Mouse (Mus musculus): Measurements from ENCODE around the gene Icos.

The Icos gene

DNA sequence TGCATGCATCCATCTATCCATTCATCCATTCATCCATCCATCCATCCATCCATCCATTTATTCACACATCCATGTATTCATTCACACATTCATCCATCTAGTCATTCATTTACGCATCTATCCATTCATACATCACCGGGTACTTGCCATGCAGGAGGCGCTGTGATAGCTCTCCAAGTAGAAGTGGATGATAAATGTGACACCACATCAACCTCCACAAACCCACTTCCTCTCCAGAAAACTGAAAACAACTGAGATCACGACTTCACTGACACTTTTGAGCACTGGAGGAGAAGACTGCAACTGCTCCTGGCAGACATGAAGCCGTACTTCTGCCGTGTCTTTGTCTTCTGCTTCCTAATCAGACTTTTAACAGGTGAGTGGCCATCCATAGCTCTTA lies at the start of gene Icos:
Gene Icos (plus strand): TSS at position 287 of the 400 bp plus-strand sequence.
- no peak for DNase-seq

DNA sequence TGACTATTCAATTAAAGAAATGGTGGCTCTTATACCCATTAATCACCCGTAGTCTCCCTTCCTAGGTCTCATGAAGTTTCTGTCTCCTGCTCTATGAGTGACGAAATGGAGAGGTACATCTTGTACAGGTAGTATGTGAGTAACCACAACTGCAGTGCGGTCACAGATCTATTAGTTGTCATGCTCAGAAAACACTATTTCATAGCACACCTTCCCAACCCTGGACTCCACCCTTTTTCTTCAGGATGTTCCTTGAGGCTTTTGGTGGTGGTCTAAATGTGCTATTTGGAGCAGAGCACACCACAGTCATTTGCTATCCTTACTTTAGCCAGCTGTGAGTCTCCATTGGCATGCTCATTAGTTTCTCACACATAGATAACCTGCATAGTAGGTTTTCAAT lies 48.7 kb upstream of the Icos start:
- DNase-seq: no peak

DNA sequence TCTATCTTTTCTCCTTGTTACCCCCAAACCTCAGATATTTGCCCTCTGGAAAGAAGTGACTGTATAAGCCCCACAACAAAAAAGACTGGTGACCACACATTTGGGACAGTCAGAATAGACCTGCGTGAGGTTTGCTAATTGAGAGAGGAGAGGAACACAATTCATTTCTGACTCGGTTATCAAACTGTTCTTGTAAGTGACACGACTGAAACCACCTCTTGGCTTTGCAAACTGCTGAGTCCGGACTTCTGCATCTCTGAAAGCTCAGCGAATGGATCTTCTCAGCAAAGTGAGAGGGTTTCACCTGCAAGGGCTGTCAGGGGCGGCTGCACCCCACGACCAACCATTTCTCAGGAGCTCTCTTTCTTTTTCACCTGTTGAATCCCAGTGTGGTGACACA lies 47.3 kb upstream of the Icos start:
- DNase-seq: no peak

DNA sequence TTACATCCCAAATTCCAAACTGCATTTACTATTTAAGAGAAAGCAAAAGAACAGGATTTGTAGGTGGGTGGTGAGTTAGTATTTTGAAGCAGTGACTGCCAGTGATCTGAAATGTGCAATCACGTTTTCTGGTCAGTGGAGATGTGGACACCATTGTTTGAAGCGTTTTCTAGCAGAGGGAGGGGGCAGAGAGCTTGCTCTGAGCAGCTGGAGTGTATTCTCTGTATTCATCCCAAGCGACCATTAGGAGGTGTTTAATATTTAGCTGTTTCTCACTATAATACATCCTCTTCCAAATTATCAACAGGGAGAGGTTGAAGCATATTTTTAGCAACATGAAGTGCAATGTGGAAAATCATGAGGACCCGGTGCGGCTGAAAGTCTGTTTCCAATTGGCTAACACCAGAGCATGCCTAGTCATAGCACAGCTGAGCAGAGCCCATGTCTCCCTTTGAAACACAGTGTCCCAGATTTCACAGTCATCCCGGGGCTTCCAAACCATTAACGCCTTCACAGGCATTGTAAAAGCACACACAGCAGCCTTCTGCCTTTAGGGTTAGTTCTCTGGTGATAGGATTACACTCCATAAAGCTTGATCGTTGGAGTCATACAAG lies 41.7 kb upstream of the Icos start:
- no peak for DNase-seq

DNA sequence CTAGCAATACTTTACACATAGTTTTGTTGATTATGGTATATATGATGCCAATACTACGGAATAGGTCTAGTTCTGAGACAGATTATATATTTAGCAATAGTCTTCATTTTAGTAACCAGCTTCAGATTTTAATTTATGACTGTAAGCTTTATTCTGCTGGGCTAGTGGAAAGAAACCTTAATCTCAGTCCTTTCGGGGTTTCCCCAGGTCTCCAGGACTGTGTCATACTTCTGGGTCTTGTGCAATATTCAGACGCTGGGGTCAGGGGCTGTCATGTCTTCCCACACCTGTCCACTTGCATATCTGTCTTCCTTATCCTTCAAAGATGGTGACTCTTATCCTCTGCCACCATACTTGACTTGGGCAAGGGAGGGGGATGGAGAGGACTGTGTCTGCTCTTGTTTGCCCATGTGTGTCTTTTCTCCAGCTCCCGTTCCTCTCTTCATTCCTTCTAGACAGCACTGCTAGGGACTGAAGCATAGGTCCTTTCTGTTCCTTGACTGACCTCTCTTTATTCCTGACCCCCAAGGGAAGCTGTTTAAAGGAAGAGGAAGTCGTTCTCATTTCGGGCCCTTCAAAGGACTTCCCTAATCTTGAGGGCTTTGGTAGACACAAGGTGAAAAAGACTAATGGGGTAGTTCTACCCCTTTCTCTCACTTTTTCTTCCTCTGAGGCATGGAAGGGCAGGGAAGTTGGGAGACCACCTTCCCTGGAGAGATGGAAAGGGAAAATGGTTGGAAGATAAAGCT lies 40.6 kb upstream of the Icos start:
- no peak for DNase-seq

DNA sequence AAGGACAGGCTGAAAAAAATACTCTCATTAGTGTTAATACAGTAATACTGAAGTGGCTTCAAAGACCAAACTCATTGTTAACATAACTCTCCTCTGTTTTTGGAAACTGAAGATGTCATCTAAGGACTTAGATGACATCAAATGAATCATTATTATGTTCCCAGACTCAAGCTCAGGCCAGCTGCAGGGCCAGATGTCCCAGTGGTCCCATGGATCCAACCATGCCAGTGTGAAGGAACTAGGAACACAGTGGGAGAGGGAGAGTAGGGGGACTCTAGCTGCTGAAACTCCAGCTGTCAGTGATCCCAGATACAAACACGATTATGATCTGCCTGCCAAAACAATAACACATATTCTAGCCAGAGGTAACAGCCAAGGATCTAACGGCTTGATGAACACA lies 39.5 kb upstream of the Icos start:
- no peak for DNase-seq

DNA sequence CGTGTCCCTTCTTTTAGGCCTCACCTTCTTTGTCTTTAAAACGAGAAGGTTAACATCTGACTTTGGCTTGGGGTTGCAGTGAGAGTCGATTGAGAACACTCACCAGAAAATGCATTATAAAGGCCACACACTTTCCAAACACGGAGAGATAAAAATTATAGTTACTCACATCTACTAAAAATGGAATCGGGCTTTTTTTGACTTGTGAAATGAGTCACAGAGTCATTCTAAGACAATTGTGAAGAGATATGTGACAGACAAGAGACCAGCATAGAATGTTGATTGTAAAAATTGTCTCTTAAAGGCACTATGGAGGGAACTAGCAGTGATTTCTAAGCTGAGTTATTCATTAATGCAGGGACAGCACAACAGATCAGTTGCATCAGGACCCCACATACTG lies 38.8 kb upstream of the Icos start:
- no peak for DNase-seq

DNA sequence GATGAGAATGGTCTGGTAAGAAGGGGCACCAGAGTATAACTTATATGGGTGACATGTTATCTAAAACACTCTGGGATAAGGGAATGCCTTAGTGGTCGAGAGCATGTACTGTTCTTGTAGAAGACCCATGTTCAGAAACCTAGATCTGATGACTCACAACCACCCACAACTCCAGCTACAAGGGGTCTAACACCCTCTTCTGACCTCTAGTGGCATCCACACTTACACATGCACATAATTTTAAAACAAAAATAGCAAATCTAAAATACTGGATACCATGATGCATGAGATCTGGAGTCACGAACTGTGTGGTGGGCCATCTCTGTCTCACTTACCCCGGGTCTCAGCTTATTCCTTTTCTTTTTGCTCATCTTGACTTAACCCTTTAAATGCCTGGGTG lies 37.7 kb upstream of the Icos start:
- DNase-seq: no peak

DNA sequence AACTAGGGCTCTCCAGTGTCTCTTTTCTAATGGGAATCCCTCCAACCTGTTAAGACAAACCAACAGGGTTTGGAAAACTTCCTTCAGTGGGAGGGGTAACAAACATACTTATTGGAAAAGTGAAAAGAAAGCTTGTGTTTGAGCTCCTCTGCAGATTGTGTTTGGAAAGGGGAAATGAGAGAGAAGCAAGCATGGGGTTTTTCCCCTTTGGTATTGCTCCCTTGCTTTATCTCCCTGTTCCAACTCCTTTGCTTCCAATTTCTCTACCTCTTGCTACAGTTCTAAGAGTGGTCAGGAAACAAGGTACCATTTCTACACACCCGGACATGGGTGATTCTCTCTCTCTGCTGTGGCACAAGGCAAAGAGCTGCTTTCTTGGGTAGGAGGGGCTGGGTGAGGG lies 37.1 kb upstream of the Icos start:
- DNase-seq: no peak

DNA sequence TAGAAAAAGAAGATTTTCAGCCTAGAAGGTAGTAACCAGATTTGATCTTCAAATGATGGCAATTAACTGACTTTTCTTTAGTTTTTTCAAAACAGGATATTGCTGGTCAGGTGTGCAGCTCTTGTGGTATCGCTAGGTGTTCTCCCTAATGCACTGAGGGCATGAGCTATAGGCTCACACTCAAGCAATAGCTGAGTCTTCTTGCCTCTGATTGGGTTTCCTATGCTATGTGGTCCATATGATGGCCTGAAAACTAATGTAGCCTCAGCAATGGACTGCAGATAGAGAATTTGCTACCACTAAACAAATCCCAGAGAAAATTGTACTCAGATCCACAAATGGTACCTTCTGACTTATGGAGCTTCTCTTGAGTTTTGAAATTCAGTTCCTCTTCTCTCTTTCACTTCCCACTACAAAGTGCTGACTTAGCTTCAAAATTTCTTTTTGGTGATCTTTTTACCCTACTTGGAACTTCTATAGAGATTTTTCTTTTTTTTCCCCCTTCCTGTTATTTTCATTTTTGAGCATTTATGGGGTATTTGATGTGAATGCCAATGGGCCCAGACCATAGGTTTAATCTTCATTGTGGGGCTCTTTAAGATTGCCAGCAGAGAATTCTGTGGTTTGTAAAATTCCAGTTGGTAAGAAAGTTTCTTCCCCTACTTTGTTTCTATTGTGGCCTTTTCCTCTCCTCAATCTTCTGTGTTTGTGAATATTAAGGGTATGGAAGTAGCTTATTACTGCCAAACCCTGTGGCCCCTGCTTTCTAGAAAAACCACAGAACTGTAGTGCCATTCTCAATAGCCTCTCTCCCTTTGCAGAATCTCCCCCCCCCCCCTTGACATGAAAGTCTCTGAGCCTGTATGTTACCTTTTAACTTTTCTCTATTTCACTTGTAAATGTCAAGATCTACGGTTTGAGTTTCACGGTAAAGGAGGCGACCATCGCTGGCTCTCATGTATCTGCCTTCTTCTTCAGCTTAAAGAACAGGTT lies 36.4 kb upstream of the Icos start:
- no peak for DNase-seq

DNA sequence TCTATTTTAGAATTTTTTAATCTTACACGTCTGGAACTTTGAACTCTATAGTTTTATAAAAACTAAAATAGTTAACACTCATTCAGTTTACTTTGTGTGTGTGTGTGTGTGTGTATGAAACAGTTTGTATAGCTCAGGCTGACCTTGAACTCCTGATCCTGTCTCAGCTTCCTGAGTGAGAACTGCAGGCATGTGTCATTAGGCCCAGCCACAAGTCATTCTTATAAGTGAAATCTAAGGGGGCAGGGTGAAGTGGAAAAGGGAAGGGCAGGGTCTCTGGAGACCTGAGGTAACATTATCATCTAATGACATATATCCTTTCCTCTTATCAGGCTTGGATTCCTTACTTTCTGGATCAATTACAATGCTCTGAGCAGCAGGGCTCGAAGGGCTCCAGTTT lies 34.8 kb upstream of the Icos start:
- DNase-seq: no peak

DNA sequence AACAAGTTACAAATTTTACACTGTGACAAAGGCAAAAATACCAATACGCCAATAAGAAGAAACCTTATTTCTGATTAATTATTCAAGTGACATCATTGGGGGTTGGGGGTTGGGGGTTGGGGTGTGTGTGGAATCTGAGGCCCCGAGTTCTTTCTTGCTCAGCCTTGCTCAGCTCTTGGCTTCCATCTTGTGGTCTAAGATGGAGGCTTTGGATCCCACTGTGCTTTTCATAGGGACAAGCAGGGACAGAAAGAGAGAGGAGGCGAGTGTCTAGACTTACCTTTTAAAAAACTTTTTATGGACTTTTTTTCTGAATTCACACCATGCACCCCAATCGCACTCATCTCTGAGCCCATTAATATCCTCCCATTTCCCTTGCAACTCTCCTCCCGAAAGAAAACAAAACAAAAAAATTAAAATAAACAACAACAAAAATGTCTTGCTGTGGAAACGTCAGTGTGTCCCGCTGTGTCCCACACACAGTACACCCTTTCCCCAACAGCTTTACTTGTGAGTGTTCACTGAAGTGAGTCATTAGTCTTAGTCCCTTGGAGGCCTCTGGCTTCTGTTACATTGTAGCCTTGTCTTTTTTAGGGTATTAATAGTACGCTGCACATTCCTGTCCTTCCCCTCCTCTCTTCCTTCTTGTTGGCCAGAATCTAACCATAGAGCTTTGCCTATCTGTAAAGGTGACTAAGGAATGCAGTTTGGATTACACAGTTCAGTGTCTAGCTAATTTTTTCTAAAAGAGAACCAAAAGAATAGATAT lies 31.9 kb upstream of the Icos start:
- DNase-seq: no peak

DNA sequence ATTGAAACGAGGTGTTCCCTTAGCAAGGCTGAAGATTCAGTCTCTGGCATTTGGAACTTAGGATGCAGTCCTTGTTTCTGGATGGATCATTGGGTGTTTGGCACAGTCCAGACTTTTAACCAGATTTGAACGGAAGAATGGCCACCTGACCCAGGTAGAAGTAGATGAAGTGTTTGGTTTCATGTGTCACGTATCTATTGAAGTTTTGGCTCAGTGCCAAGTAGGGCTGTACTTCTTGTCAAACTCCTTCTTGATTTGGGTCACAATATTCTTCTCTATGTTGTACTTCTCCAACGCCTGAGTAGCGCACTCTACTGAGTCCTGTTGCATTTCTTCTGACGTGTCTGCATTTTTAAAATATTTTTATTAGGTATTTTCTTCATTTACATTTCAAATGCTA lies 29.6 kb upstream of the Icos start:
- no peak for DNase-seq

DNA sequence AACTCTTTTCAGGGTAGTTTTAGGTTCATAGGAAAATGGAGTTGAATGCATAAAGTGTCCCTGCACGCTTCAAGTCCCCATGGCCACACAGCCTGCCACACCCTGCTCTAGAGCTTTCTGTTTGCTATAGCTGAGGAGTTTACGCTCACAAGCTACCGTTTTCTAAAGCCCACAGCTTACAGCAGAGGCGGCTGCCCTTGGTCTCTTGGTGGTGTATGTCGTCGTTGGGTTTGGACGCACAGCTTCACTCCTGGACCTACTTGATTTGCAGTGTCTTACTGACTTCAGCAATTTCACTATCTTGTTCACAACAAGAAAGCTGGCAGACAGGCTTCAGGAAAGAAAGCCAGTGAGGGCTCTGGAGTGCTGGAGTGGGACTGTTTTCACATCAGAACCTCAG lies 24.8 kb upstream of the Icos start:
- no peak for DNase-seq

DNA sequence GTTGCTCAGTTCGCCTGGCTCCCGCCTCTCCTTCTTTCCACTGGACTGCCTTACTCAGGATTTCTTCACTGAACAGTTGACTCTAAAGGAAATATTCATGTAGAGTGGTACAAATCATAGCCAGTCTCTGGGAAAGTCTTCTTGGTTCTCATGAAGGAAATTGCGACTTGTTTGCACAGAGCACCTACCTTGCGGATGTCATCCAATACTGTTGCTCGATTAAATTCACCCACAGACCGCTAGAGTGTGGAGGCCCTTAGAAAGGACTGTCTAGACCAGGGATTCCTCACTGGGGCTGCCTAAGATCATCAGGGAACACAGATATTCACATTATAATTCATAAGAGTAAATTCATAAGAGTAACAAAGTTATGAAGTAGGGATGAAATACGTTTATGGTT lies 24.0 kb upstream of the Icos start:
- no peak for DNase-seq

DNA sequence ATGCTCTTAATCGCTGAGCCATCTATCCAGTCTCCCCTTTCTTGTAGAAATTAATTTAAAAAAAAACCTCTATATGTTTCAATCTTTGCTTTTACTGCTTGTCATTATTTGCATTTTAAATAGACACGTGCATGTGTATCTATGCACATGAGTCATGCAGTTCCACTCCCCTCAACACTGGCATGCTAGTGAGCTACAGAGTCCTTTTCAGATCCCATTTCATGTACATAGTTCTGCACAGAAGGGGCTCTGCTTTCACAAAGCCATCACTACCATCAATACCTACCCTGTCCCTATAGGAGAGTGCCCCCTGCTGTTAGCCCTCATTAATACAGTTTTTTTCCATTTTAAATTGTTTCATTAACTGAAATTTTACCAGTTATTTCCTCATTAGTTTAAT lies 23.0 kb upstream of the Icos start:
- DNase-seq: no peak

DNA sequence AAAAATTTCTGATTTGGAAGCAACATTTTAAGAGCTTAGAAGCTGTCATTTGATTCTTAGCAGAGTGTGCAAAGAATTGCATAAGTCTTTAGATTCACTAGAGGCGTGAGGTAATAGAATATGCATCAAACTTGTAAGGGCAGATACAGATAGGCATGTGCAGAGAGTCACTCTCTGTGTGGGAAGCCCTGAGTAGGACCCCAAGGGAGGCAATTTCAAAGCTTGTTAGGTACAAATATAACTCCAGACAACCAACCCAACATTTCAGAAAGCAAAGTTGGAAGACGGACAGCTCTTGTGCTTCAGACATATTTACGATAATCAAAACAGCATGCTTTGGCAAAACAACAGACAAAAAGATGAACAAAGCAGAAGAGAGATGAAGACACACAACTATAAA lies 22.5 kb upstream of the Icos start:
- no peak for DNase-seq

DNA sequence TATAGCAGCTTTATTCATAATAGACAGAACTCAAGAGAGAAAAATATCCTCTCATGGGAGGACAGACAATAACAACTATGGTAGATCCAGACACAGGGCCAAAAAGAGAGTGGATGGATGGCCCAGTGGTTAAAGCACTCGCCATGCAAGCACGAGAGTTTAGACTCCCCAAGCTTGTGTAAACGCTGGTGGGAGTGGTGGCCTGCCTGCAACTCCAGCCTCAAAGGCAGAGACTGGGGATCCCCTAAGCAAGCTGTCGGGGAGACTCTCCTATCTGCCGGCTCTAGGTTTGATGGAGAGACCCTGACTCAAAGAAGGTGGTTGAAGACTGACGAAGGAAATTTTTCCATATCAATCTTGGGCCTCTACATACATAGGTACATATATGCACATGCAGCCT lies 21.5 kb upstream of the Icos start:
- no peak for DNase-seq

DNA sequence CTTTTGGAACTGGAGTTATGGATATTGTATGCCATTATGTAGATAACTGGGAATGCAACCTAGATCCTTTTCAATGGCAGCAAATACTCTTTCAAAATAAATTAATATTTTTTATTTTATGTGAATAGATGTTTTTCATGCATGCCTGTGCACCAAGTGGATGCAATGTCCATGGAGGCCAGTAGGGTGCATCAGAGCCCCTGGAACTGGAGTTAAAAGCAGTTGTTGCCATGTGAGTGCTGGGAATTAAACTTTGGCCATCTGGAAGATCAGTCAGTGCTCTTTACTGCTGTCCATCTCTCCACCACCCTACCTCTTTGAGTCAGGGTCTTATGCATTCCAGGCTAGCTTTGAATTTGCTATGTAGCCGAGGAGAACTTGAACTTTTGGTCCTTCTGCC lies 19.4 kb upstream of the Icos start:
- no peak for DNase-seq

DNA sequence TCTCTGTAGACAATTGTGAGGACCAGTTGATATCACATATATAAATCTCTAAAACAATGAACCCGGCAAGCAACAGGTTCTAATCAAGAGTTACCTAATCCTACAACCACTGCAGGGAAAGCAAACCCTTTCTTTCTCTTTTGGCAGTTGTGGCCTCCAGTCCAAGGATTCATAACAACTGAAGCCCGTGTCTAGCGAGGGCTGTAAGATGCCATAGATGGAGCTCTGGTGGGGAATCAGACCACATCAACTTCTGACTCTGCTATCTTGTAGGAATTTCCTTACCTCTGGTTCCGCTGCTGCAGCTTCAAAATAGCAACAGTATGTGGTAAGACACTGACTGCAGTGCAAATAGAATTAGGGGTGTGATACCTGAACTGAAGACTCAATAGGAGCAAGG lies 18.5 kb upstream of the Icos start:
- no peak for DNase-seq

DNA sequence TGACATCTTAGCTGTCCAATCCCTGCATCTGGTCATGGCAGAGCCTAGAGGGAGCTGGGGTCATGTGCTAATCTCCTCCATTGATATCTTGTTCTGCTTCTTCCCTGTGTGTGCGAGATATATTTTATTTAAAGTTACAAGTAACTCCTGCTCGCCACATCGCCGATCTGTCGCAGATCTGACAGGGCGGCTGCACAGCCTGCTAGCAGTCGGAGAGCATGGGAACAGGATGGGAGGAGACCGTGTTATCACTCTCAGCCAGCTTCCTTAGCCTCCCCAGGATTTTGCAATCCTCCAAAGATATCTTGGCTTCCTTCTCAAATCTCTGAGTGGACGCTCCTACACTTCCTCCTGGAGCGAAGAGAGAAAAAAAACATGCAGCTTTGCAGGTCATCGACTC lies 17.3 kb upstream of the Icos start:
- no peak for DNase-seq

DNA sequence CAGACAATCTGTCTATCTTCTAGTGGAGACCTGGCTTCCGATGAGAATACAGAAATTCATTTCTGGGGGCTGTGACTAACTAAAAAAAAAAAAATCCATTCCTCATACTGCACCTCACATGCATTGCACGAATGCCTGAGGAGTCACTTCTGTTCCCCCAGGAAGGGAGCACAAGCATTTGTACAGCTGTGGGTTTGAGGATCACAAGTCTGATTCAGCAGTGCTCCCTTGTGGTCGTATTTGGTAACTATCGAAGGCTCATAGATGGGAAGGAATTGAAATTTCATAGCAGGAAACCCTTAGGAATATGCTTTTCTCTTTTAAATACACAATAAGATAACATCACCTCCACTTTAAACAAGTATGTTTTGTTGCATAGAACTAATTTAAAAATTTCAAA lies 16.6 kb upstream of the Icos start:
- DNase-seq: no peak

DNA sequence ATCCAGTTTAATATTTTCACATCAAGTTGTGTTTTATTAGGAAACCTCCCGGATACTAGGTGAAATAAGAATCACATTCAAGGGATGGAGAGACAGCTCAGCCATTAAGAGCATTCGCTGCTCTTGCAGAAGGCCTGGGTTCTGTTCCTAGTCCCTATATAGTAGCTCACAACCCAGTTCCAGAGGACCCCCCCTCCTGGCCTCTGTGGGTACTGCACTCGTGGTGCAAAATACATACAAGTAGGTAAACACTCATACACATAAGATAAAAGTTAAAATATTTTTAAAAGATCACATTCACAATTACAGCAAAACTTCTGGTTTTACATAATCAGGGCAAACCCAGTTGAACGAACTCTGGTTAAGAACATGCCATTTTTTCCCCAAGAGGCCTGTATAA lies 15.6 kb upstream of the Icos start:
- DNase-seq: no peak
